Mouse (Mus musculus) spleen, adult 18-20 months (tissue): ENCODE results near the gene Cdkn1c.

Experiments used
- DNase-seq, 2 experiments: peaks; one replicate each; pipeline ENCODE4 v3.0.0; 2022; ENCODE audit warnings: mixed read lengths in 2 of 2

Gene Cdkn1c

GRCm38 (mm10) chr7:143433331-143433730 lies 27.5 kb downstream of the Cdkn1c start:
- no peak for DNase-seq

GRCm38 (mm10) chr7:143432631-143433030 lies 28.2 kb downstream of the Cdkn1c start:
- no peak for DNase-seq

- no peak for DNase-seq
Observed at GRCm38 (mm10) chr7:143428814-143429499, 31.9 kb downstream of the Cdkn1c start.

GRCm38 (mm10) chr7:143428142-143428813 lies 32.6 kb downstream of the Cdkn1c start:
- no peak for DNase-seq

GRCm38 (mm10) chr7:143419585-143420160 lies 41.2 kb downstream of the Cdkn1c start:
- DNase-seq = no peak

- no peak for DNase-seq
Observed at GRCm38 (mm10) chr7:143417875-143418274, 43.0 kb downstream of the Cdkn1c start.

- DNase-seq = no peak
Observed at GRCm38 (mm10) chr7:143416406-143416805, 44.4 kb downstream of the Cdkn1c start.

- no peak for DNase-seq
Observed at GRCm38 (mm10) chr7:143415070-143415469, 45.8 kb downstream of the Cdkn1c start.

- DNase-seq = no peak
Observed at GRCm38 (mm10) chr7:143412606-143413005, 48.2 kb downstream of the Cdkn1c start.

GRCm38 (mm10) chr7:143408615-143409021 lies 52.2 kb downstream of the Cdkn1c start:
- no peak for DNase-seq
